Mouse (Mus musculus) limb, embryonic 12.5 days (tissue): ENCODE data around the gene Mettl2. TPM values are rescaled to one million over a fixed set of nuclear protein-coding genes. Genes with fewer than 3 reads are reported as not detected.
A peak's percentile ranks its signal among the peaks of the same experiment; 100 is the strongest.

Source experiments
- ATAC-seq: fragments of 200-750 bp; cut with Nextera tagmentation; 2 replicates; pipeline ENCODE4 v1.8.0; 2017; ENCODE audit warnings: low read depth, moderate TSS enrichment; ENCODE audit not compliant: insufficient number of reproducible peaks, insufficient read depth, low FRiP score, low TSS enrichment
- H3K27ac ChIP-seq: fragments of 300-500 bp; sonication (generic); 2 replicates; pipeline ENCODE4 v1.5.1; 2016; ENCODE audit warnings: mild to moderate bottlenecking, moderate library complexity
- H3K27me3 ChIP-seq: fragments of 300-500 bp; sonication (generic); 2 replicates; pipeline ENCODE4 v1.6.1; 2016; ENCODE audit warnings: mild to moderate bottlenecking, moderate library complexity
- H3K36me3 ChIP-seq: fragments of 300-500 bp; sonication (generic); 2 replicates; pipeline ENCODE4 v1.6.1; 2016; ENCODE audit warnings: mild to moderate bottlenecking, moderate library complexity
- H3K4me1 ChIP-seq: fragments of 300-500 bp; sonication (generic); replicated peaks from 2 replicates; pipeline ENCODE4 v1.6.1; 2016
- H3K4me2 ChIP-seq: fragments of 300-500 bp; sonication (generic); 2 replicates; pipeline ENCODE4 v1.6.1; 2016; ENCODE audit warnings: mild to moderate bottlenecking, moderate library complexity
- H3K4me3 ChIP-seq: fragments of 300-500 bp; sonication (generic); replicated peaks from 2 replicates; pipeline ENCODE4 v1.5.1; 2016; ENCODE audit warnings: mild to moderate bottlenecking
- H3K9ac ChIP-seq: fragments of 300-500 bp; sonication (generic); replicated peaks from 2 replicates; pipeline ENCODE4 v1.6.1; 2016; ENCODE audit warnings: mild to moderate bottlenecking, moderate library complexity
- H3K9me3 ChIP-seq: fragments of 300-500 bp; sonication (generic); 2 replicates; pipeline ENCODE4 v1.6.1; 2016; ENCODE audit warnings: mild to moderate bottlenecking, moderate library complexity
- WGBS: fragments of 180-500 bp; shearing (Covaris S2); methylation state at CpG from one replicate; pipeline ENCODE4 v1.1.7; 2016; 5-methylcytosine and 5-hydroxymethylcytosine counted together
- polyA plus RNA-seq: library from polyadenylated mRNA; unstranded; fragments of >200 nt; fragmentation: Nextera tagmentation; extraction: Ambion mirVana; gene quantifications from 2 replicates; pipeline ENCODE4 v1.2.1, GENCODE M21; 2016

Gene Mettl2
- polyA plus RNA-seq, 1 experiment from 2014 or later = 55.2 TPM

GRCm38 (mm10) chr11:105143564-105143963, 17.3 kb downstream of the Mettl2 start:
- Histone ChIP-seq H3K9me3 (no peaks in the 10 kb centered on the region), H3K4me2 (no peak overlapping the region), H3K36me3 (peaks cover 33% of the 10 kb centered on the region), H3K9ac (no peak overlapping the region), H3K27me3 (peaks cover 16% of the 10 kb centered on the region), H3K4me3 (no peak overlapping the region), H3K4me1 (no peaks in the 10 kb centered on the region), H3K27ac (no peak overlapping the region)
- ATAC-seq = no peak

DNA sequence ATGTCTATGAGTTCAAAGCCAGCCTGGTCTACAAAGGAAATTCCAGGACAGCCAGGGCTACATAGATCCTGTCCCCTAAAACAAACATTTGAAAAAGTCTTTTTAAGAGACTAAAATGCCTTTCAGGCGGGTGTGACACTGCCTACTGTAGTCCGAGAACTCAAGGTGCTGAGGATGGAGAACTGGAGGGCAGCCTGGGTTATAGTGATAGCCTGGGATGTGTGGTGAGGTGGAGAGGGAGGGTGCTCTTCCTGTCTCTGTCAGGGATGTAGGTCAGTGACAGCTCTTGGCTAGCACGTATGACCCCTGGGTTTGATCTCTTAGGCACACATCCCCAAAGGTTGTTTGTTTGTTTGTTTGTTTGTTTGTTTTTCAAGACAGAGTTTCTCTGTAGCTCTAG, 17.9 kb downstream of the Mettl2 start:
- ATAC-seq = no peak
- no peak overlapping the region for H3K27ac ChIP-seq

DNA sequence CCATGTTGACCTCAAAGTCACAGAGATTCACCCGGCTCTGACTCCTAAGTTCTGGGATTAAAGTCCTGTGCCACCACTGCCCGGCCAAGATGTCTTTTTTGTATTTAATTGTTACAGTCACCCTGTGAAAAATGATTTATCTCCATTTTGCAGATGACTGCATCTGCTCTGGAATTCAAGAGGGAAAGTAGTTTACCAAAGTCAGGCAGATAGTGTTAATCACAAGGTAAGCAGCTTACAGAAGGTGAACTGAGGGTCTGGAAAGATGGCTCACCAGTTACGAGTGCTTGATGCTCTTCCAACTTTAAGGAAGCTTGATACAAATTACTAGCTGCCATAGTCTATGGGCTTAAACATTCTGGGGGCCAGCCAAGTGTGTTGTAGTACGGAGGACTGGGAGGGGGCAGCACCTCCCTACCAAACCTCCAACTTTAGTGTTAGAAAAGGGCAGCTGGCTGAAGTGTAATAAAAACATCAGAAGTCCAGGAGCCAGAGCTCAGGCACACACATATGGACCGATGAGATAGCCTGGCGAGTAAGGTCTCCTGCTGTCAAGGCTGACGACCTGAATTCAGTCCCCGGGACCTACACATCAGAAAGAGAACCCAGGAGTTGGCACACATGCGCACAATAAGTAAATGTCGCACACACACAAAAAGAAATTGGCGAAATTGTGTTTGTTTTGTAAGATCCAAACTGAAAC, 18.4 kb downstream of the Mettl2 start:
- H3K9ac ChIP-seq = no peak overlapping the region
- H3K4me1 ChIP-seq = no peaks in the 10 kb centered on the region
- no peaks in the 10 kb centered on the region for H3K9me3 ChIP-seq
- H3K4me3 ChIP-seq = no peak overlapping the region
- H3K27ac ChIP-seq = no peak overlapping the region
- no peak for ATAC-seq
- H3K27me3 ChIP-seq = peaks cover 16% of the 10 kb centered on the region
- H3K4me2 ChIP-seq = no peak overlapping the region
- 66% methylated on average over 11 of the region's 11 CpGs for WGBS
- H3K36me3 ChIP-seq = peaks cover 23% of the 10 kb centered on the region

More for the DNA sequence above, 17.9 kb downstream of the Mettl2 start:
- H3K27me3 ChIP-seq = peaks cover 16% of the 10 kb centered on the region
- no peak overlapping the region for H3K4me2 ChIP-seq
- H3K36me3 ChIP-seq = peaks cover 28% of the 10 kb centered on the region
- 86% methylated on average over 3 of the region's 3 CpGs for WGBS
- H3K9me3 ChIP-seq = no peaks in the 10 kb centered on the region
- no peaks in the 10 kb centered on the region for H3K4me1 ChIP-seq
- H3K9ac ChIP-seq = no peak overlapping the region
- H3K4me3 ChIP-seq = no peak overlapping the region

GRCm38 (mm10) chr11:105145211-105145610, 19.0 kb downstream of the Mettl2 start:
- Histone ChIP-seq H3K9ac (no peak overlapping the region), H3K4me1 (no peaks in the 10 kb centered on the region), H3K36me3 (peaks cover 17% of the 10 kb centered on the region), H3K4me3 (no peak overlapping the region), H3K27ac (no peak overlapping the region), H3K9me3 (no peaks in the 10 kb centered on the region), H3K27me3 (peaks cover 18% of the 10 kb centered on the region), H3K4me2 (no peak overlapping the region)
- no peak for ATAC-seq
- WGBS = 86% methylated on average over 10 of the region's 10 CpGs

GRCm38 (mm10) chr11:105146593-105146992, 20.4 kb downstream of the Mettl2 start, which contains the start of gene Gm10842:
Gm10842 (plus strand) TSS chr11:105146893.
- Histone ChIP-seq H3K36me3 (peaks cover 7% of the 10 kb centered on the region; the same call in 1 of the 2 replicates), H3K4me3 (no peak within 1 kb of the TSS), H3K9ac (no peak within 1 kb of the TSS), H3K27me3 (peaks cover 31% of the 10 kb centered on the region), H3K4me1 (peaks cover 7% of the 10 kb centered on the region), H3K27ac (no peak within 1 kb of the TSS), H3K9me3 (no peaks in the 10 kb centered on the region), H3K4me2 (no peak within 1 kb of the TSS)
- ATAC-seq = no peak
- WGBS = 71% methylated on average over 3 of the region's 3 CpGs

DNA sequence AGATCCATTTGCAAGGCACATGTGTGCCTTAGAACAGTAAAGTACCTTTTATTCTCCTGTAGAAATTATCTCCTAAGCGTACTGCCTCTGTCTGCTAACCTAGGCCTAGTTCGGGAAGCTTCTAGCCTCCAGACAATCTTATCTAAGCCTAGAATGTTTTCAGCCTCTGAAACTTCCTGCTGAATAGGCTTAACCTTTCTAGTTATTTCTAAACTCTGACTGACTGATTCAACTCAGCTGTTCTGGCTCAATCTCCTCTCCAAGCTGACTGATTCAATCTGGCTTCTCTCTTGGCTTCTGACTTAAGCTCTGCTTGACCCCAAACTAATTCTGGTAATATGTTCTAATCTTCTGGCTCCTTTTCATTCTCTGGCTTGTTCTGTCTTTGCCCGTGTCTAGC, 23.1 kb downstream of the Mettl2 start:
- Histone ChIP-seq H3K27me3 (peaks cover 37% of the 10 kb centered on the region), H3K36me3 (no peaks in the 10 kb centered on the region), H3K9ac (no peak overlapping the region), H3K4me1 (peaks cover 34% of the 10 kb centered on the region), H3K4me3 (no peak overlapping the region), H3K4me2 (no peak overlapping the region), H3K27ac (no peak overlapping the region), H3K9me3 (no peaks in the 10 kb centered on the region)
- no peak for ATAC-seq
- 79% methylated on average over 3 of the region's 3 CpGs for WGBS

DNA sequence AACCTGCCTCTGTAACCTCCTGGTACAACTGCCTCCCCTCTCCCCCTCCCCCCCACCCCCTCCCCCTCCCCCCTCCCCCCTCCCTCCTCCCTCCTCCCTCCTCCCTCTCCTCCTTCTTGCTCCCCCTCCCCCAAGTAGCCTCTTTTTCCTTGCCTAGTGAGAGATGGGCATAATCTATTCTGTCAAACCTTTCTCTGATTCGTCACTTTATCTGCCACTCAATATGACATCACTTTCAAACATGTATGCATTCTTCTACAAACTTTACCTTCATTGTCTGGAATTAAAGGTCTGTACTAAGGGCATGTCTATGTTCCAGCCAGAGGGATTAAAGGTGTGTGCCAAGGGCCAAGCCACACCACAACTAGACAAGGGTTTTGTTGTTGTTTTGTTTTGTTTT, 23.5 kb downstream of the Mettl2 start:
- no peaks in the 10 kb centered on the region for H3K36me3 ChIP-seq
- no peak for ATAC-seq
- H3K4me2 ChIP-seq = no peak overlapping the region
- WGBS = 89% methylated on average over 1 of the region's 1 CpGs
- H3K27ac ChIP-seq = no peak overlapping the region
- H3K4me1 ChIP-seq = peaks cover 34% of the 10 kb centered on the region
- no peak overlapping the region for H3K4me3 ChIP-seq
- peaks cover 40% of the 10 kb centered on the region for H3K27me3 ChIP-seq
- H3K9me3 ChIP-seq = no peaks in the 10 kb centered on the region
- no peak overlapping the region for H3K9ac ChIP-seq

DNA sequence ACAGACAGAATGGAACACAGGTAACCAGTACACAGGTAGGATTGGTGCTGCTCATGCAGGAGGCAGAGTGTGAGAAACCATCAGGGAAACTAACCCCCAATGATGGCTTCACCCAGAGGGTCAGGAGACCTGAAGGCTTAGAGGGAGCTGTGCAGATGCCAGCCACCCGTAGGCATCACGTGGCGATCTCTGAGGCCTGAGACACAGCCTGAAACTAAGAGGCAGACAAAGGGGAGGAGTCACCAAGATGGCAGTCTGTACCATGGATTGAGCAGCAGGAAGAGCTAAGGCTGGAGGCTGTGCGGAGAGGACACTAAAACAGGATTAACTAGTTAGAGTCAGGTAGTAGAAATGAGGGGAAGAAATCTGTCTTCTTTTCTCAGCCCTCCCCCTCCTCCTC, 24.5 kb downstream of the Mettl2 start:
- Histone ChIP-seq H3K4me1 (peaks cover 34% of the 10 kb centered on the region), H3K27me3 (peaks cover 41% of the 10 kb centered on the region), H3K27ac (no peak overlapping the region), H3K9ac (no peak overlapping the region), H3K9me3 (no peaks in the 10 kb centered on the region), H3K36me3 (no peaks in the 10 kb centered on the region), H3K4me3 (no peak overlapping the region), H3K4me2 (no peak overlapping the region)
- no peak for ATAC-seq
- 43% methylated on average over 4 of the region's 4 CpGs for WGBS

DNA sequence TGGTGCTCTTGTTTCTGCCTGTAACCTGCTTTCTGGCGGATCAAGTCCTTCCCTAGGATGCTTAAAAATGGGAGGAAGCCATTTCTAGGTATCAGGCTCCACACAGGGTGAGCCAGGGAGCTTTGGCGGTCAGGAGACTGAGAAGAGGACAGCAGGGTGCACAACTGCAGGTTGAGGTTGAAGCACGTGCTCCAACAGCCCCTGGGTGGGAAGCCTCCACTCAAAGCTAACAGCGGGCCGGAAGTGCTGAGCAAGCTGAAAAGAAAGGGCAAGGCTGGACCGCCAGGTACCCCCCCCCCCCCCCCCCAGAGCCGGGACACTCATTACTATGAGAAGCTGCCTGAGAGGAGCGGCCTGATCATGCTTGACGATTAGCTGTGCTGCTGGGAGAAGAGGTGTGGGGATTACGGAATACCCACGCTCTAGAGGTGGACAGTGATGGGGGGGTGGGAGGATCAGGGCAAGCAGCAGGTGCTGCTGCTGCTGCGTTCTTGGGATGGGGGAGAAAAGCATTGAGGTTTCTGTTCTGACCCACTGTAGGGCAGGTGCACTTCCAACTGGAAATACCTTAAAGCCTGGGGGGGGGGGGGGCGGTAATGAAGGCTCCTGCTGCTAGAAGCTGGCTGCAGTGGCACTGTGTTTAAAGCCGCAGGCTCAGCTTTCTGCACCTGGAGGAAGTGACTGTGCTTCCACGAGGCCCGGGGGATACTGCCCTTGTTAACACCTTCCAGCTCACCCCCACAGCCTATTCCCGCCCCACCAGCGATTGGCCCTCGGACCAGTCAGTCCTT, 25.2 kb downstream of the Mettl2 start:
- WGBS = 11% methylated on average over 19 of the region's 19 CpGs
- Histone ChIP-seq H3K27ac (no peak overlapping the region), H3K27me3 (peaks cover 41% of the 10 kb centered on the region), H3K36me3 (no peaks in the 10 kb centered on the region), H3K9ac (no peak overlapping the region), H3K4me1 (peaks cover 34% of the 10 kb centered on the region), H3K4me3 (no peak overlapping the region), H3K4me2 (peak overlapping the region; percentile 44), H3K9me3 (no peaks in the 10 kb centered on the region)
- peak; percentile 81 for ATAC-seq

DNA sequence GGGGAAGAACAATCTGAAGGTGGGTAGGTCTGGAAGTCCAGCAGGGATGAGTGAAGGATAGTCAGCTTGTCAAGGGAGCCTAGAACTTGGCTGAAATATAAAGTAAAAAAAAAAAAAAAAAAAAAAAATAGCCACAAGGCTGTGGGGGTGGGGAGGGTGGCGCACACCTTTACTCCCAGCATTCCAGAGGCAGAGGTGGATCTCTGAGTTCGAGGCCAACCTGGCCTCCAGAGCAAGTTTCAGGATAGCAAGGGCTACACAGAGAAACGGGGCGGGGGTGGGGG, 25.7 kb downstream of the Mettl2 start:
- H3K4me3 ChIP-seq = no peak overlapping the region
- no peaks in the 10 kb centered on the region for H3K9me3 ChIP-seq
- H3K4me2 ChIP-seq = peak overlapping the region; percentile 44
- WGBS = no CpG with 5 or more reads among the region's 4 CpGs
- H3K27me3 ChIP-seq = peaks cover 44% of the 10 kb centered on the region
- H3K4me1 ChIP-seq = peaks cover 34% of the 10 kb centered on the region
- H3K9ac ChIP-seq = no peak overlapping the region
- ATAC-seq = no peak
- no peak overlapping the region for H3K27ac ChIP-seq
- no peaks in the 10 kb centered on the region for H3K36me3 ChIP-seq

DNA sequence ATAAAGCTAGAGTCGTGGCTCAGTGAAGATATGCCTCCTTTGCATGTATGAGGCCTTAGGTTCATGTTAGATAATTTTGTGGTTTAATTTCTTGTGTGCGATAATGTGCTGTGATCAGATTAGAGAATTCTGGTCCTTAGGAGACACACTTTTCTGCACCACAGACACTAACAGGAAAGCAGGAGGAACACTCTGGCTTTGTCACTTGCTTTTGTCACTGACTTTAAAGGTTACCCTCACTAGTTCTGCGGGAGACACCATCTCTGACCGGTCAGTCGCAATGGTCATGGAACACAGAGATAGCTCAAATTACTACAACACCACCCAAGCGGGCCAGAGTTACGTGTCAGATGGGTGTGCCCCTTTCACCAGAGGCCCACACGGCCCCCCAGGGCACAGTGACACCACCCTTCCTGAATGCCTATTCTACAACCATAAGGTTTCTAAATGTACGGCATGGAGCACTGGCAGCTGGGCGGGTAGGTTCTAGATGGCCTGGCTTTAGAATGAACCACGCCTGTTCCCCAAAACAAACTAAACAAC, 26.2 kb downstream of the Mettl2 start:
- 59% methylated on average over 11 of the region's 11 CpGs for WGBS
- Histone ChIP-seq H3K9me3 (no peaks in the 10 kb centered on the region), H3K36me3 (no peaks in the 10 kb centered on the region), H3K9ac (no peak overlapping the region), H3K27ac (no peak overlapping the region), H3K4me2 (no peak overlapping the region), H3K4me1 (peaks cover 34% of the 10 kb centered on the region), H3K4me3 (no peak overlapping the region), H3K27me3 (peaks cover 44% of the 10 kb centered on the region)
- ATAC-seq = no peak
